Mouse (Mus musculus) heart, adult 2 months (tissue): ENCODE data around the gene Jtb.

Experiments used
- CTCF ChIP-seq: fragments of 200-600 bp; IDR thresholded peaks from 2 replicates; pipeline ENCODE4 v1.8.1; 2022; ENCODE audit warnings: antibody characterized with exemption, mild to moderate bottlenecking, moderate library complexity
- POLR2A ChIP-seq: fragments of 200-500 bp; IDR thresholded peaks from 2 replicates; pipeline ENCODE4 v1.6.1; 2011; ENCODE audit warnings: mild to moderate bottlenecking, low read depth, low read length, control low read depth; ENCODE audit not compliant: insufficient read depth

DNA sequence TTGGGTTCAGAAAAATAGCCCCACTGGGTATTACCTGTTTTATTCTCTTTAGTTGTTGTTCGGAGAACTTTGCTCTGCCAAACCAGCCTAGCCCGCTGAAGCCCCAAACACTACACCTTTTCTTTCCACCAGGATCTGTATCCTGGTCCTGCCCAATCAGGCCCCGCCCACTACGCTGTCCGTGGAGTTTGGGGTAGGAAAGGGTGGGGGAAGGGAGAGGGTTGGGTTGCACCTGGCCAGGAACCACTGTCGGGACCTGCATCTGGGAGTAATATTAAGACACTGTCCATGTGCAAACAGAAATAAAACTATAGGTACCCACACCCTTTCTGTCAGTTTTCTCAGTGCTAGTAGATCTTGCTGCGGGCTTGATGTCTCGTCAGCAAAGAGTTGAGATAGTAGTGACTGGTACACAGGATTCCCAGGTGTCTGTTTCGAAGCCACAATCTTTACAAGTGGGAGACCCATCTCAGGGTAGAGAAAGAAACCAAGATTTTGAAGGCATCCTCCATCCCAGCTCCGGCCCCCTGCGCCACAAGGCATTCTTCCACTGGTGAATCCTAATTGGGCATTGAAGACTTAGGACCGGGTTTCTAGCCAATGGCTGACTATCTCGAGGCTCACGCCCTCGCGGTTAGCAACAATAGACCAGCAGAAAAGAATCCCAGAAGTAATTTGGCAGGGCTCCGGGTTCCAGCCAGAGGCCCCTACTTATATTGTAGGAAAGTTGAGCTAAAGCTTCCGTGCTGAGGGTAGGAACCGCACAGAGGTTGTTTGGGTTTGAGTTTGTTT is 11.8 kb downstream of the Jtb start, which contains the start of gene Creb3l4:
- TF ChIP-seq POLR2A (no peak), CTCF (no peak)
